ENCODE assay signal across 19 mouse cellular contexts in genomic region chr2:138766275-138766842, GRCm38 (mm10).
DNase-seq lines count a peak whose midpoint lies in the region; ATAC-seq lines count a peak whose summit lies in the region.
"Had no signal": no experiment of that assay in that cellular context is flagged by ENCODE, and none has a peak within 500 bp of the region (broad histone marks: within the 10 kb centered on the region; RNA-seq: fewer than 3 reads in every experiment).

No protein-coding gene starts in this region.

- H3K27me3 ChIP-seq in heart, embryonic 11.5 days (ENCODE audit: control insufficient read depth, insufficient read depth, low read length), result no peaks in the 10 kb centered on the region
- H3K27me3 ChIP-seq in hindbrain, embryonic 14.5 days (ENCODE audit: control insufficient read depth, insufficient read depth, low read length), result no peaks in the 10 kb centered on the region
- no peaks in the 10 kb centered on the region for H3K27me3 ChIP-seq in midbrain, embryonic 12.5 days
- H3K27me3 ChIP-seq: forebrain, embryonic 13.5 days; megakaryocyte, embryonic 14.5 days had no signal

- ATAC-seq in heart, embryonic 11.5 days (replicated peaks; ENCODE audit: insufficient number of reproducible peaks, low FRiP score, low TSS enrichment), result 0 out of 2 replicates have a peak, but pooled peaks have one; percentile 22
- ATAC-seq in hindbrain, embryonic 14.5 days (ENCODE audit: low FRiP score), result 0 out of 2 replicates have a peak, but pooled peaks have one; percentile 24
- ATAC-seq in midbrain, embryonic 12.5 days (ENCODE audit: low FRiP score, low read depth), result peak; percentile 71; the same call in 1 of the 2 replicates
- no peak for ATAC-seq in activated CD4-positive, CD25-positive, alpha-beta regulatory T cell, adult 4 months
- ATAC-seq: forebrain, embryonic 13.5 days had no signal

- H3K4me2 ChIP-seq in heart, embryonic 11.5 days, result no peak overlapping the region
- H3K4me2 ChIP-seq in hindbrain, embryonic 14.5 days (replicated peaks), result no peak overlapping the region
- H3K4me2 ChIP-seq in midbrain, embryonic 12.5 days (replicated peaks), result no peak overlapping the region
- H3K4me2 ChIP-seq: forebrain, embryonic 13.5 days; liver, embryonic 11.5 days had no signal

- no peaks in the 10 kb centered on the region for H3K36me3 ChIP-seq in heart, embryonic 11.5 days (ENCODE audit: control insufficient read depth, insufficient read depth, low read length)
- H3K36me3 ChIP-seq in hindbrain, embryonic 14.5 days (replicated peaks; ENCODE audit: control insufficient read depth, insufficient read depth), result no peaks in the 10 kb centered on the region
- H3K36me3 ChIP-seq in midbrain, embryonic 12.5 days, result no peaks in the 10 kb centered on the region
- H3K36me3 ChIP-seq: heart, embryonic 10.5 days had no signal

- H3K9me3 ChIP-seq in heart, embryonic 11.5 days (replicated peaks; ENCODE audit: control insufficient read depth, low read length), result no peaks in the 10 kb centered on the region
- H3K9me3 ChIP-seq in hindbrain, embryonic 14.5 days (ENCODE audit: control insufficient read depth, low read length), result no peaks in the 10 kb centered on the region
- H3K9me3 ChIP-seq in midbrain, embryonic 12.5 days, result no peaks in the 10 kb centered on the region
- H3K9me3 ChIP-seq: forebrain, embryonic 13.5 days; heart, embryonic 10.5 days; megakaryocyte, embryonic 14.5 days had no signal

- H3K27ac ChIP-seq in heart, embryonic 11.5 days (ENCODE audit: low read depth, low read length), result no peak overlapping the region
- H3K27ac ChIP-seq in hindbrain, embryonic 14.5 days, result no peak overlapping the region
- 0 out of 2 replicates have a peak overlapping the region, but pooled peaks have one; percentile 20 for H3K27ac ChIP-seq in midbrain, embryonic 12.5 days (replicated peaks)
- H3K27ac ChIP-seq: forebrain, embryonic 13.5 days; heart, embryonic 10.5 days had no signal

- H3K4me3 ChIP-seq in heart, embryonic 11.5 days (ENCODE audit: low read depth, low read length), result no peak overlapping the region
- no peak overlapping the region for H3K4me3 ChIP-seq in hindbrain, embryonic 14.5 days (replicated peaks; ENCODE audit: low read length)
- no peak overlapping the region for H3K4me3 ChIP-seq in midbrain, embryonic 12.5 days
- H3K4me3 ChIP-seq: forebrain, embryonic 13.5 days; heart, embryonic 10.5 days; megakaryocyte, embryonic 14.5 days had no signal

- no peaks in the 10 kb centered on the region for H3K4me1 ChIP-seq in heart, embryonic 11.5 days (ENCODE audit: control insufficient read depth, insufficient read depth, low read length)
- no peaks in the 10 kb centered on the region; the same call in 1 of the 2 replicates for H3K4me1 ChIP-seq in hindbrain, embryonic 14.5 days (replicated peaks; ENCODE audit: control insufficient read depth, insufficient read depth, low read length)
- no peaks in the 10 kb centered on the region for H3K4me1 ChIP-seq in midbrain, embryonic 12.5 days
- H3K4me1 ChIP-seq: heart, embryonic 10.5 days; megakaryocyte, embryonic 14.5 days had no signal

- DNase-seq in heart, adult 8-10 months (ENCODE audit: low spot score), result no peak
- DNase-seq in hindbrain, embryonic 14.5 days (ENCODE audit: low spot score), result no peak
- DNase-seq in retina, postnatal 1 day, result peak; percentile 55
- DNase-seq in lung, adult 18-20 months, result no peak
- DNase-seq: cerebellum, adult 9-10 months; gastrocnemius, postnatal 25 days; heart, postnatal 10 days; kidney, adult 8-10 months; kidney, postnatal 4 days; lung, adult 2 months; right cerebral cortex, postnatal 4 days; thymus, adult 2 months had no signal

- 70% methylated on average over 9 of the region's 9 CpGs for WGBS in heart, embryonic 11.5 days (ENCODE audit: insufficient replicate concordance)
- WGBS in hindbrain, embryonic 14.5 days, result 67% methylated on average over 9 of the region's 9 CpGs
- WGBS in midbrain, embryonic 12.5 days, result 45% methylated on average over 9 of the region's 9 CpGs

- H3K9ac ChIP-seq in heart, embryonic 11.5 days (ENCODE audit: low read depth, low read length), result no peak overlapping the region
- H3K9ac ChIP-seq in hindbrain, embryonic 14.5 days, result no peak overlapping the region
- H3K9ac ChIP-seq in midbrain, embryonic 12.5 days (replicated peaks), result no peak overlapping the region
- H3K9ac ChIP-seq: forebrain, embryonic 13.5 days had no signal
